Mouse (Mus musculus) neural tube, embryonic 11.5 days (tissue): ENCODE measurements around the gene Unc5cl. TPM values are rescaled to one million over a fixed set of nuclear protein-coding genes. Genes with fewer than 3 reads are reported as not detected.
"Not testable (repeated sequence)": the region's sequence is repeated elsewhere in the genome, so short reads cannot be mapped to it uniquely, and the experiment has no call there.

Experiments used
- ATAC-seq: fragments of 200-750 bp; cut with Nextera tagmentation; 2 replicates; pipeline ENCODE4 v1.8.0; 2017; ENCODE audit warnings: moderate number of reproducible peaks, mild to moderate bottlenecking, moderate TSS enrichment, moderate library complexity; ENCODE audit not compliant: insufficient read depth, low FRiP score, low TSS enrichment
- DNase-seq: peaks from one replicate; pipeline ENCODE4 v3.0.0-alpha.2; 2015; ENCODE audit warnings: low spot score
- H3K27ac ChIP-seq: fragments of 300-500 bp; sonication (generic); 2 replicates; pipeline ENCODE4 v1.5.1; 2014; ENCODE audit warnings: low read depth, mild to moderate bottlenecking, low read length
- H3K27me3 ChIP-seq: fragments of 300-500 bp; sonication (generic); 2 replicates; pipeline ENCODE4 v1.6.1; 2014; ENCODE audit warnings: mild to moderate bottlenecking, low read length, mixed read lengths; ENCODE audit not compliant: control insufficient read depth, insufficient read depth
- H3K36me3 ChIP-seq: fragments of 300-500 bp; sonication (generic); 2 replicates; pipeline ENCODE4 v1.6.1; 2014; ENCODE audit warnings: mild to moderate bottlenecking, low read length, moderate library complexity, mixed read lengths; ENCODE audit not compliant: control insufficient read depth, insufficient read depth
- H3K4me1 ChIP-seq: fragments of 300-500 bp; sonication (generic); 2 replicates; pipeline ENCODE4 v1.6.1; 2014; ENCODE audit warnings: low read length, mixed read lengths; ENCODE audit not compliant: control insufficient read depth, insufficient read depth
- H3K4me2 ChIP-seq: fragments of 300-500 bp; sonication (generic); 2 replicates; pipeline ENCODE4 v1.6.1; 2014; ENCODE audit warnings: low read depth, mild to moderate bottlenecking, moderate library complexity
- H3K4me3 ChIP-seq: fragments of 300-500 bp; sonication (generic); 2 replicates; pipeline ENCODE4 v1.5.1; 2014; ENCODE audit warnings: low read depth, low read length
- H3K9ac ChIP-seq: fragments of 300-500 bp; sonication (generic); 2 replicates; pipeline ENCODE4 v1.6.1; 2014; ENCODE audit warnings: mild to moderate bottlenecking, low read length
- H3K9me3 ChIP-seq: fragments of 300-500 bp; sonication (generic); 2 replicates; pipeline ENCODE4 v1.6.1; 2016; ENCODE audit warnings: low read length; ENCODE audit not compliant: control insufficient read depth
- WGBS: fragments of 180-500 bp; shearing (Covaris S2); extraction: QIAGEN DNeasy Blood & Tissue Kit; methylation state at CpG from one replicate; pipeline ENCODE4 v1.1.7; 2014; 5-methylcytosine and 5-hydroxymethylcytosine counted together
- polyA plus RNA-seq: library from polyadenylated mRNA; unstranded; fragments of >200 nt; fragmentation: Nextera tagmentation; extraction: Ambion mirVana; gene quantifications from 2 replicates; pipeline ENCODE4 v1.2.1, GENCODE M21; 2014

The Unc5cl gene
- polyA plus RNA-seq, 1 experiment from 2014 or later: 0.48 TPM

DNA sequence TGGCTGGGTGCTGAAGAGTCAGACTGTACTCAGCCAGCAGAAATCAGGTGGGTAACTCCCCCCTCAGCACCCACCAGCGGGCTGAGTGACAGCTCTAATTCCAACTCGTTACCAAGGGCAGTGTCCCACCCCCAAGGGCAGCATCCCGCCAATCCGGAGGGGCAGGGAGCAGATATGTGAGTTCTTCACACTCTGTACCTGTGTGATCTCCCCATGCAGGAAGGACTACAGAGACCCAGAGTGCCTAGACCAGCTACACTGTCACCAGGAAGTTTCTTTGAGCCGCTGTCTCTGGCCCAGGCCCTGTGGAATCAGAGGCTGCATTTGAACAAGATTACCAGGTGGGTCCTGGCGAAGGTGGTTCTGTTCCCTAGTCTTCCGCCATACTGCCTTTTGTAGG, 511 bp upstream of the Unc5cl start:
- no peak for DNase-seq
- Histone ChIP-seq H3K4me2 (no peak overlapping the region), H3K9me3 (no peaks in the 10 kb centered on the region), H3K4me1 (no peaks in the 10 kb centered on the region), H3K36me3 (no peaks in the 10 kb centered on the region), H3K9ac (no peak overlapping the region), H3K27ac (no peak overlapping the region), H3K4me3 (no peak overlapping the region), H3K27me3 (no peaks in the 10 kb centered on the region)
- 61% methylated on average over 7 of the region's 7 CpGs for WGBS
- ATAC-seq: no peak

DNA sequence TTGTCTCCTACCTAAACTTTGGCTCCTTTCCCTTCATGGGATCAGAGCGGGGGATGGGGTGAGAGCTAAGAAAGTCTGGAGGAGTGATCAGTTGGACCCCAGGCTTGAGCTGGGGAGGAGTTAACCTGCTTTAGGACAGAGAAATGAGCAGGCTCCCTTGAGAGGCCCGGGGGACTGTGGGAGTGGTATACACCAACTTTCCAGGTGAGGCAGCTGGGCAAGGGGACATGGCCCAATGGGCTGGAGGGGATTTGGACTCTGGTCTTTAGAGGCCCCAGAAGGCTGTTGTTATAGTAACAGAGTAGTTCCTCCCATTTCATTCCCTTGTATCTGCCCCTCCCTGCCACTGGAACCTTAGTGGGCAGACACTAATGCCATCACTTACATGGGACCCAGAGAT, 1.3 kb downstream of the Unc5cl start:
- ATAC-seq: no peak
- Histone ChIP-seq H3K4me2 (no peak overlapping the region), H3K9me3 (no peaks in the 10 kb centered on the region), H3K36me3 (no peaks in the 10 kb centered on the region), H3K4me1 (no peaks in the 10 kb centered on the region), H3K9ac (no peak overlapping the region), H3K27me3 (no peaks in the 10 kb centered on the region), H3K27ac (no peak overlapping the region), H3K4me3 (no peak overlapping the region)
- DNase-seq: no peak
- WGBS: 85% methylated on average over 2 of the region's 2 CpGs

DNA sequence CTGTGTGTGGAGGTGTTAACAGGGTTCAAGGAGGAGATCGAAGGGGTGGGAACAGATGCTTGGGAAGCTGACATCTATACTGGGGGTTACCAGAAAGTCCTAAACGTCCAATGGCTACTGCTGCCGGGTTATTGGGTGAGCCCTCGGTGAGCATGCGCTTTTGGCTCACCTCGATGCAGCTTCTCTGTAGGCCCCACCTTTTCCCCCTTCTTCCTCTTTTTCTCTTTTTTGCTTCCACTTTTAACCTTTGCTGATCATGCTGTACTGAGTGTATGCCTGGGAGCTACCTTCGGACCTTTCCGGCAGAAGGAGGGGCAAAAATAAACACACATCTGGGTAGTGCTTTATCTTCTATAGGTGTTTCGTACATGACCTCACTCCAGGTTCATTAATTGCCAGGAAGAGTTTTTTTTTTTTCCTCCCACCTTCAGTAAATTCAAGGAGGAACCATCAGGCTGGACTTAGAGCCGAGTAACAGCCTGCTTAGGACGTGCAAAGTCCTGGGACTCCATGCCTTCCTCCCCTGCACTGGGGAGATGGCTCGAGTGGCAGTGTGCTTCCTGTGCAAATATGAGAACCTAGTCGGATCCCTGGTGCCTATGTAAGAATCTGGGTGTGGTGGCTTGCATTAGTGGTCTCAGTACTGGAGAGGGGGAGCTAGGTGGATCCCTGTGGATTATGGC, 3.4 kb downstream of the Unc5cl start:
- DNase-seq (no peak), ATAC-seq (no peak)
- H3K4me3 ChIP-seq: no peak overlapping the region
- no peak overlapping the region for H3K27ac ChIP-seq
- no peak overlapping the region for H3K4me2 ChIP-seq
- 79% methylated on average over 13 of the region's 13 CpGs for WGBS
- H3K4me1 ChIP-seq: no peaks in the 10 kb centered on the region
- H3K36me3 ChIP-seq: no peaks in the 10 kb centered on the region
- H3K9me3 ChIP-seq: no peaks in the 10 kb centered on the region
- no peak overlapping the region for H3K9ac ChIP-seq
- H3K27me3 ChIP-seq: no peaks in the 10 kb centered on the region

DNA sequence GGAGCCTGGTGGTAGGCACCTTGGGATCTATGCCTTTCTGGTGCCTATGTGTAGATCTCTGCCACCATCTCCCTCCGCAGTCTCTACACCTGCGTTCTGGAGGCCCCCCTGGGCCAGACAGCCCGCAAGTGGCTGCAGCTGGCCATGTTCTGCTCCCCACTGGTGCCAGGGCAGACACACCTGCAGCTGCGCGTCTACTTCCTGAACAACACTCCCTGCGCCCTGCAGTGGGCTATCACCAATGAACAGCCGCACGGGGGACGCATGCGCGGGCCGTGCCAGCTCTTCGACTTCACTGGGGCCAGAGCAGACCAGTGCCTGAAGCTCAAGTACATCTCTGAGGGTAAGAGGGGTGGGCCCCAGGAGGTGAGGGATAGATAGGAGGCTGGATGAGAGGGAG, 7.4 kb downstream of the Unc5cl start:
- DNase-seq (no peak), ATAC-seq (no peak)
- peaks cover 2% of the 10 kb centered on the region; the same call in 1 of the 2 replicates for H3K27me3 ChIP-seq
- H3K36me3 ChIP-seq: no peaks in the 10 kb centered on the region
- H3K27ac ChIP-seq: no peak overlapping the region
- H3K4me1 ChIP-seq: no peaks in the 10 kb centered on the region
- no peak overlapping the region for H3K4me2 ChIP-seq
- WGBS: 96% methylated on average over 13 of the region's 13 CpGs
- H3K4me3 ChIP-seq: no peak overlapping the region
- H3K9ac ChIP-seq: no peak overlapping the region
- H3K9me3 ChIP-seq: no peaks in the 10 kb centered on the region

DNA sequence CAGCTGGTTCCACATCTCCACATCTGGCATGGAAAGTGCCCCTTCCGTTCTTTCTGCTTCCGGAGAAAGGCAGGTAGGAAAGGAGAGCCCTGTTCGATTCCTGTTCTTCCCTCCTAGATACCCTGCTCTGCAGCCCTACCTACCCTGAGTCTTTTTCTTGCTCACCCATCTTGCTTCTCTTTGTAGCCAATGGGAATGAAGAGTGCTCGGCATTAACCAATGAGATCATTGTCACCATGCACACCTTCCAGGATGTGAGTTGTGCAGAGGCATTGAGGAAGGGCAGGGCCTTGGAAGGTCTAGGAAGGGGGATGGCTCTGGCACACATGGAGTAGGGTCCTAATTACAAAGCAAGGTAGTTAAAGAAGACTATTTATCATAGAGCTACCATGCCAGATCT, 8.7 kb downstream of the Unc5cl start:
- Histone ChIP-seq H3K9ac (no peak overlapping the region), H3K36me3 (no peaks in the 10 kb centered on the region), H3K4me1 (no peaks in the 10 kb centered on the region), H3K4me2 (no peak overlapping the region), H3K27ac (no peak overlapping the region), H3K4me3 (no peak overlapping the region), H3K27me3 (peaks cover 2% of the 10 kb centered on the region; the same call in 1 of the 2 replicates), H3K9me3 (no peaks in the 10 kb centered on the region)
- 91% methylated on average over 4 of the region's 4 CpGs for WGBS
- ATAC-seq (no peak), DNase-seq (no peak)

DNA sequence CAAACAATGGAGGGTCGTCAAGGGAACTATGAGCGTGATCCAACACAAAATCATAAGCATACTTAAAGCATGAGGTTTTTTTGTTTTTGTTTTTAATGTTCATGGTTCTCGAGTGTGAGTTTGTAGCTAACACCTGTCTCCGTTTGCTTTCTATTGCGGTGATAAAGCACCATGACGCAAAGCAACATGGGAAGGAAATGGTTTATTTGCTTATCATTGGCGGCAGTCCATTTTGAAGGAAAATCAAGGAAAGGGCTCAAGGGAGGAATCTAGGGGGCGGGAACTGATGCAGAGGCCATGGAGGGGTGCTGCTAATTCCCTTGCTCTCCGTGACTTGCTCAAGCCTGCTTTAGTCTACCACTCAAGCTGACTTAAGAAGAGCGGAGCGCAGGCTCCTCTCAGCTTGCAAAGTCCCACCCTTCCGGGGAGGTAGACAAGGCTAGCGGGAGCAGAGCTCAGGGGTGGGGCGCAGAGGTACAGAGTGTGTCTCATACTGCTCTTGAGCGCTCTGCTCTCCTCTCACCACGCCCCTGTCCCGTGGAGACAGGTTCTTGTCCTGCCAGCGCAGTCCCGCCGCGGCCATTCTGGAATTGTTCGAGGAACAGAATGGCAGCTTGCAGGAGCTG, 12.2 kb downstream of the Unc5cl start:
- H3K4me3 ChIP-seq: peak overlapping the region; percentile 6; the same call in 1 of the 2 replicates
- H3K4me2 ChIP-seq: peak overlapping the region; percentile 34
- H3K4me1 ChIP-seq: no peaks in the 10 kb centered on the region
- no peaks in the 10 kb centered on the region for H3K9me3 ChIP-seq
- H3K9ac ChIP-seq: no peak overlapping the region
- ATAC-seq (no peak), DNase-seq (no peak)
- no peaks in the 10 kb centered on the region for H3K36me3 ChIP-seq
- WGBS: 35% methylated on average over 22 of the region's 22 CpGs
- H3K27me3 ChIP-seq: peaks cover 2% of the 10 kb centered on the region; the same call in 1 of the 2 replicates
- no peak overlapping the region for H3K27ac ChIP-seq

DNA sequence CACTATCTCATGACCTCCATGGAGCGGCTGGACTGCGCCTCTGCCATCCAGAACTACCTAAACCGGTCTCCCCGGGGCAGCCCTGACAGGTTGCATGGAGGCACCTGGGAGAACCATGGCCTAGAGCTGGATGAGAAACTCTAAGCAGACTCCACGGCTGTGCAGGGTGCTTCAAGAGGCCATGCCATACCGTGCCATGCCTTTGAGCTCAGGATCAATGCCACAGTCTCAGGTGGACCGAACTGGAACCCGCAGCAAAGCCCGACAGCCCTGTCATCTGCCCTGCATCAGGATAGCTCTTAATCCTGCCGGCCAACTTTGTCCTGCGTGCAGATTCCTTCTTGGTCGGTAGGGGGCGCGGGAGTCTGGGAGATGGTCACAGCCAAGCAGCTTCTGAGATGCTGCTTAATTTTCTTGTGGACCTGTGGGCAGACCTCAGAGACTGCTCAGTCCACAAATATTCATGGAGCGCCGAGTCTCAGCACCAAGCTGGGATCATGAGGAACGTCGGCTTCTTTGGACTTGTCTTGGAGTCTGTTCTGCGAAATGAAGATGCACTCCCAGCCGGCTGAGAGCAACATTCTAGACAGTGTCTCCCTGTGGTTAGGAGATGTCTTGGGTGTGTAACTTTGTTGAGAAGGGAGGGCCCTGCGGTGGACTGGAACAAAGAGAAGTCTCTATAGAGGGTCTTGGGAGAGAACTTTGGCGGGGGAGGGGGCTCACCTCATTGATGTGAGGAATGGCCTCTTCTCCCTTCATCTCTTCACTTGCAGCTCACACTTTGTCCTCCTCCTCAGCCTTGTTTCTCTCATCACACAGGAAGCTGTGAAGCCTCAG, 12.9 kb downstream of the Unc5cl start:
- ATAC-seq: peak; percentile 68
- Histone ChIP-seq H3K27me3 (peaks cover 2% of the 10 kb centered on the region; the same call in 1 of the 2 replicates), H3K4me3 (peak overlapping the region; percentile 6; the same call in 1 of the 2 replicates), H3K27ac (no peak overlapping the region), H3K4me2 (peak overlapping the region; percentile 34), H3K36me3 (no peaks in the 10 kb centered on the region), H3K9me3 (no peaks in the 10 kb centered on the region), H3K9ac (0 out of 2 replicates have a peak overlapping the region, but pooled peaks have one; percentile 4), H3K4me1 (no peaks in the 10 kb centered on the region)
- peak; percentile 88 for DNase-seq
- WGBS: 9% methylated on average over 22 of the region's 22 CpGs

DNA sequence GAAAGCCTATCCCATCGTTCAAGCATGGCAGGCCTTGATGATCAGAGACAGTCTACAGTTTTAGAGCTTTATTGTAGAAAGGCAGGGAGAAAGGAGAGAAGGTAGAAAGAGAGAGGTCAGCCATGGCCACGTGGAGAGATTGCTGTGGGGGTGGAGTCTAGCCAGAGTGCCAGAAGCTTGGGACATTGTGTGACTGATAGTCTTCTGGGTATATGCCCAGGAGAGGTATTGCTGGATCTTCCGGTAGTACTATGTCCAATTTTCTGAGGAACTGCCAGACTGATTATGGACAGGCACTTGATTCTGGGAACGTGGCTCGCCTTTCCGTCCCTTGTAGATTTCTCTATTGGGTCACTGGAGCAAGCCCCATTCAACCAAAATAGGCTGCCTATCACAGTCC, 19.6 kb downstream of the Unc5cl start:
- WGBS: 81% methylated on average over 6 of the region's 6 CpGs
- not testable (repeated sequence) for ATAC-seq, H3K36me3 ChIP-seq, H3K9ac ChIP-seq, DNase-seq, H3K4me3 ChIP-seq, H3K27me3 ChIP-seq, H3K4me1 ChIP-seq, H3K4me2 ChIP-seq, H3K27ac ChIP-seq, H3K9me3 ChIP-seq
